Mouse (Mus musculus): ENCODE measurements around the gene Lrrc66.

DNA sequence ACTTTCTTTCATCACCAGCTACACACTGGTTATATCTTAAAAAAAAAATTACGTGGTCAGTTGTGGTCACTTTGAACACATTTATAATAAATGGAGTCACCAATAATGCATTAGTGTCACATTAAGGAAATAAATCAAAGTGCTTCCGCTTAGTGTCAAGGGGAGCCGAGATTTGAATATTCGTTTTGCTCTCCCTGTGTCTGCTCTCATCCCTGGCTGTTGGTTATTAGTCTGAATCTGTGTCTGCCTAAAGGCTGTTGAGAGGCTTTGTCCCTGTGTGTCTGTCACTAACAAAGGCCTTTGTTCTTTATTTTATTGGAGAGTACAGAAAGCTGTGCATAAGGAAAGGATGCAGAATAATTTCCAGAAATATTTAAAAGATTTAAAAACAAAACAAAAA is 45.7 kb downstream of the Lrrc66 start:
- TF ChIP-seq CTCF (IDR thresholded peaks at IDR 0.05) (no peak), POLR2A (IDR thresholded peaks at IDR 0.05; ENCODE audit: insufficient read depth, low read depth, low read length) (no peak)

Measured in heart, adult 2 months (tissue).